Mouse (Mus musculus): ENCODE data around the gene Pkd1l1. TPM values are rescaled to one million over a fixed set of nuclear protein-coding genes. Genes with fewer than 3 reads are reported as not detected.
A peak's percentile ranks its signal among the peaks of the same experiment; 100 is the strongest.

The Pkd1l1 gene
- 0.11 TPM in 1 of 2 replicates, not detected in the other for polyA plus RNA-seq (2015; fragmentation: Nextera tagmentation; extraction: Ambion mirVana)

- WGBS, result 61% methylated on average over 3 of the region's 3 CpGs
- Histone ChIP-seq H3K9me3 (no peaks in the 10 kb centered on the region), H3K27ac (no peak within 1 kb of the TSS), H3K27me3 (peaks cover 5% of the 10 kb centered on the region; the same call in 1 of the 2 replicates), H3K4me3 (no peak within 1 kb of the TSS), H3K36me3 (no peaks in the 10 kb centered on the region), H3K9ac (no peak within 1 kb of the TSS), H3K4me1 (no peaks in the 10 kb centered on the region), H3K4me2 (no peak within 1 kb of the TSS)
- no peak for ATAC-seq (ENCODE audit: insufficient number of reproducible peaks, insufficient read depth, low FRiP score, low TSS enrichment, low read depth)
Measured at GRCm38 (mm10) chr11:8973166-8973565, at the start of gene Pkd1l1. Pkd1l1 (minus strand) TSS chr11:8973266.

DNA sequence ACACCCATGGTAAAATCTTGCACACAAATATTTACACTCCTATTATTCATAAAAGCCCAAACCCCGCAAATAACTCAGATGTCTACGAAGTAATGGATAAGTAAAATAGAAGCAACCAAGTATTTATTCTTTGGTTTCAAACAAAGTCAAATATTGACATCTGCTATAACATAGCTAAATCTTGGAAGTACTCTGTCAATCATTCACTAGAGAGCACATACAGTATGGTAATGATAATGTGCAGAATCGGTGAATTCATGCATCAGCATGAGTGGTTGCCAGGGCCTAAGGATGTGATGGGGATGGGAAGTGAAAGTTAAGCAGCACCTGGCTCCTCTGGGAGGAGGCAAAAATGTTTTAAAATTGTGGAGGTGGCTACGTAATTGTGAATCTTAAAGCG, 47.1 kb upstream of the Pkd1l1 start:
- ATAC-seq (ENCODE audit: insufficient number of reproducible peaks, insufficient read depth, low FRiP score, low TSS enrichment, low read depth), result no peak

GRCm38 (mm10) chr11:9018491-9019267, 45.6 kb upstream of the Pkd1l1 start:
- Histone ChIP-seq H3K4me1 (no peaks in the 10 kb centered on the region), H3K9ac (no peak overlapping the region), H3K4me3 (no peak overlapping the region), H3K9me3 (no peaks in the 10 kb centered on the region), H3K27me3 (no peaks in the 10 kb centered on the region), H3K36me3 (no peaks in the 10 kb centered on the region), H3K4me2 (no peak overlapping the region), H3K27ac (no peak overlapping the region)
- 62% methylated on average over 6 of the region's 6 CpGs for WGBS
- no peak for ATAC-seq (ENCODE audit: insufficient number of reproducible peaks, insufficient read depth, low FRiP score, low TSS enrichment, low read depth)

More for the DNA sequence above, 47.1 kb upstream of the Pkd1l1 start:
- Histone ChIP-seq H3K4me1 (no peaks in the 10 kb centered on the region), H3K27me3 (no peaks in the 10 kb centered on the region), H3K27ac (no peak overlapping the region), H3K9ac (no peak overlapping the region), H3K9me3 (no peaks in the 10 kb centered on the region), H3K4me2 (no peak overlapping the region), H3K4me3 (no peak overlapping the region), H3K36me3 (no peaks in the 10 kb centered on the region)
- WGBS, result 89% methylated on average over 5 of the region's 5 CpGs

- Histone ChIP-seq H3K4me2 (no peak overlapping the region), H3K4me3 (no peak overlapping the region), H3K9me3 (no peaks in the 10 kb centered on the region), H3K27ac (no peak overlapping the region), H3K9ac (no peak overlapping the region), H3K27me3 (no peaks in the 10 kb centered on the region), H3K36me3 (no peaks in the 10 kb centered on the region), H3K4me1 (peaks cover 6% of the 10 kb centered on the region)
- 90% methylated on average over 3 of the region's 3 CpGs for WGBS
- no peak for ATAC-seq (ENCODE audit: insufficient number of reproducible peaks, insufficient read depth, low FRiP score, low TSS enrichment, low read depth)
Measured at GRCm38 (mm10) chr11:9014740-9015139, 41.7 kb upstream of the Pkd1l1 start.

- WGBS, result 2% methylated on average over 3 of the region's 3 CpGs
- no peak for ATAC-seq (ENCODE audit: insufficient number of reproducible peaks, insufficient read depth, low FRiP score, low TSS enrichment, low read depth)
- Histone ChIP-seq H3K36me3 (peaks cover 9% of the 10 kb centered on the region), H3K4me2 (peak overlapping the region; percentile 85), H3K9ac (peak overlapping the region; percentile 93), H3K4me1 (peaks cover 15% of the 10 kb centered on the region), H3K4me3 (peak overlapping the region; percentile 72), H3K9me3 (no peaks in the 10 kb centered on the region), H3K27ac (peak overlapping the region; percentile 96), H3K27me3 (no peaks in the 10 kb centered on the region)
Measured at GRCm38 (mm10) chr11:9011348-9011747, 38.3 kb upstream of the Pkd1l1 start.

DNA sequence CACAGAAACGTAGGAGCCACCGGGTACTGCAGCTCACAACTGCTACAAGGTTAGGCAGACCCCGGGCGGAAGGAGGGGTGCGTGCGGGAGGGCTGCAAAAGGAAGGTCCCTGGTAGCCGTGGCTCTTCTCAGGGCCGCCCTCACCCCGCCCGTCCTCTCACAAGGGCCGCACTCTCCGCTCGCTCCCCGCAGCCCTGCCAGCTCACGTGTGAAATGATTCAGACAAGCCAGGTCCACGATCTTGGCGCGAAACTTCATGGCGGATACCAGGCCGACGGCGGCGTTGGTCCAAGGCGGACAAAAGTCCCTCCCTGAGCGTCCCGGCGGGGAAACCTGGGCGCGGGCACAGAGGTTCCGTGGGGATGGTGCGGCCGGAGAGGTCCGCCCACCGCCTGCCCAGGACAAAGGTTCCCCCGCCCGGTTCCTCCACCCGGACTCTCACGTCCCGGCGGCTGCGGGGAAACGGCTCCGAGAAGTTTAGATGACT, 37.8 kb upstream of the Pkd1l1 start, which contains the start of gene Hus1:
Hus1 (minus strand) TSS at position 339 of the 487 bp plus-strand sequence.
- H3K9me3 ChIP-seq, result no peaks in the 10 kb centered on the region
- peak; percentile 92 for ATAC-seq (ENCODE audit: insufficient number of reproducible peaks, insufficient read depth, low FRiP score, low TSS enrichment, low read depth)
- H3K36me3 ChIP-seq, result peaks cover 12% of the 10 kb centered on the region
- H3K4me3 ChIP-seq, result peak within 1 kb of the TSS; percentile 72
- WGBS, result under 1% methylated on average over 43 of the region's 43 CpGs
- H3K27ac ChIP-seq, result peak within 1 kb of the TSS; percentile 96
- H3K27me3 ChIP-seq, result no peaks in the 10 kb centered on the region
- peaks cover 15% of the 10 kb centered on the region for H3K4me1 ChIP-seq
- peak within 1 kb of the TSS; percentile 93 for H3K9ac ChIP-seq
- peak within 1 kb of the TSS; percentile 85 for H3K4me2 ChIP-seq

- no peaks in the 10 kb centered on the region for H3K9me3 ChIP-seq
- peaks cover 15% of the 10 kb centered on the region for H3K4me1 ChIP-seq
- WGBS, result 0% methylated on average over 7 of the region's 7 CpGs
- H3K36me3 ChIP-seq, result peaks cover 17% of the 10 kb centered on the region
- peak overlapping the region; percentile 85 for H3K4me2 ChIP-seq
- peak; percentile 44 for ATAC-seq (ENCODE audit: insufficient number of reproducible peaks, insufficient read depth, low FRiP score, low TSS enrichment, low read depth)
- H3K27ac ChIP-seq, result peak overlapping the region; percentile 96
- peak overlapping the region; percentile 93 for H3K9ac ChIP-seq
- no peaks in the 10 kb centered on the region for H3K27me3 ChIP-seq
- H3K4me3 ChIP-seq, result peak overlapping the region; percentile 72
Measured at GRCm38 (mm10) chr11:9010416-9010815, 37.4 kb upstream of the Pkd1l1 start.

- WGBS, result 95% methylated on average over 5 of the region's 5 CpGs
- Histone ChIP-seq H3K9me3 (no peaks in the 10 kb centered on the region), H3K4me2 (no peak overlapping the region), H3K27ac (no peak overlapping the region), H3K27me3 (no peaks in the 10 kb centered on the region), H3K9ac (no peak overlapping the region), H3K4me1 (peaks cover 15% of the 10 kb centered on the region), H3K4me3 (no peak overlapping the region), H3K36me3 (peaks cover 33% of the 10 kb centered on the region)
- ATAC-seq (ENCODE audit: insufficient number of reproducible peaks, insufficient read depth, low FRiP score, low TSS enrichment, low read depth), result no peak
Measured at GRCm38 (mm10) chr11:9008761-9009160, 35.7 kb upstream of the Pkd1l1 start.

GRCm38 (mm10) chr11:8988084-8988483, 15.0 kb upstream of the Pkd1l1 start:
- Histone ChIP-seq H3K4me3 (no peak overlapping the region), H3K4me1 (peaks cover 9% of the 10 kb centered on the region; the same call in 1 of the 2 replicates), H3K27me3 (peaks cover 10% of the 10 kb centered on the region), H3K4me2 (no peak overlapping the region), H3K9me3 (peaks cover 4% of the 10 kb centered on the region; the same call in 1 of the 2 replicates), H3K27ac (no peak overlapping the region), H3K36me3 (peaks cover 25% of the 10 kb centered on the region), H3K9ac (no peak overlapping the region)
- no peak for ATAC-seq (ENCODE audit: insufficient number of reproducible peaks, insufficient read depth, low FRiP score, low TSS enrichment, low read depth)
- WGBS, result 68% methylated on average over 4 of the region's 4 CpGs

- H3K27ac ChIP-seq, result no peak overlapping the region
- ATAC-seq (ENCODE audit: insufficient number of reproducible peaks, insufficient read depth, low FRiP score, low TSS enrichment, low read depth), result no peak
- H3K27me3 ChIP-seq, result peaks cover 10% of the 10 kb centered on the region
- H3K9me3 ChIP-seq, result no peaks in the 10 kb centered on the region
- H3K4me1 ChIP-seq, result peaks cover 9% of the 10 kb centered on the region; the same call in 1 of the 2 replicates
- no peak overlapping the region for H3K4me2 ChIP-seq
- H3K4me3 ChIP-seq, result no peak overlapping the region
- H3K36me3 ChIP-seq, result peaks cover 6% of the 10 kb centered on the region
- no peak overlapping the region for H3K9ac ChIP-seq
Measured at GRCm38 (mm10) chr11:8986058-8986457, 13.0 kb upstream of the Pkd1l1 start.

GRCm38 (mm10) chr11:8983237-8983861, 10.3 kb upstream of the Pkd1l1 start:
- Histone ChIP-seq H3K27ac (no peak overlapping the region), H3K27me3 (peaks cover 10% of the 10 kb centered on the region), H3K9ac (no peak overlapping the region), H3K4me2 (no peak overlapping the region), H3K9me3 (no peaks in the 10 kb centered on the region), H3K4me3 (no peak overlapping the region), H3K36me3 (no peaks in the 10 kb centered on the region), H3K4me1 (peaks cover 9% of the 10 kb centered on the region; the same call in 1 of the 2 replicates)
- ATAC-seq (ENCODE audit: insufficient number of reproducible peaks, insufficient read depth, low FRiP score, low TSS enrichment, low read depth), result no peak
- 38% methylated on average over 6 of the region's 6 CpGs for WGBS

Measured in embryonic facial prominence, embryonic 13.5 days (tissue).